Mouse (Mus musculus): ENCODE measurements around the gene Il1f8.
A peak's percentile ranks its signal among the peaks of the same experiment; 100 is the strongest.
"Not testable (repeated sequence)": the region's sequence is repeated elsewhere in the genome, so short reads cannot be mapped to it uniquely, and the experiment has no call there.

Gene Il1f8

DNA sequence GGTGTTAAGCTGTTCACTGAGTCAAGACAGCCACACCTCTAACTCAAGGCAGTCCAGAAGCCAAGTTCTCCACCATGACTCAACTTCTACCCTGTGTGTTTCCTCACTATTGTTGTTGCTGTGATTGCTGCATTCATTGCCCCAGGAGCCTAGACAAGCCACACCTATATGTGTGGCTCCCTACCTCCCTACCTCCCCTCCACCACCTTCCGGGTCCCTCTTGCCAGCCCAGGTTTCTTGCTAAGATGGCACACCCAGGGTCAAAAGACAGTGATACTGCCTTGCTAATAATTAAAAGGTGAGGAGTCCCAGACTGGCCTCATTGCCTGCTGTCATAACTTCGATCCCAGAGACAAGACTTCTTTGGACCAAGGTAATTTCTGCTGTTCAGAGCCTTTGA, at the start of gene Il1f8:
Il1f8 (plus strand) TSS at position 301 of the 400 bp plus-strand sequence.
- DNase-seq (ENCODE audit: low read depth, low spot score), result no peak

DNA sequence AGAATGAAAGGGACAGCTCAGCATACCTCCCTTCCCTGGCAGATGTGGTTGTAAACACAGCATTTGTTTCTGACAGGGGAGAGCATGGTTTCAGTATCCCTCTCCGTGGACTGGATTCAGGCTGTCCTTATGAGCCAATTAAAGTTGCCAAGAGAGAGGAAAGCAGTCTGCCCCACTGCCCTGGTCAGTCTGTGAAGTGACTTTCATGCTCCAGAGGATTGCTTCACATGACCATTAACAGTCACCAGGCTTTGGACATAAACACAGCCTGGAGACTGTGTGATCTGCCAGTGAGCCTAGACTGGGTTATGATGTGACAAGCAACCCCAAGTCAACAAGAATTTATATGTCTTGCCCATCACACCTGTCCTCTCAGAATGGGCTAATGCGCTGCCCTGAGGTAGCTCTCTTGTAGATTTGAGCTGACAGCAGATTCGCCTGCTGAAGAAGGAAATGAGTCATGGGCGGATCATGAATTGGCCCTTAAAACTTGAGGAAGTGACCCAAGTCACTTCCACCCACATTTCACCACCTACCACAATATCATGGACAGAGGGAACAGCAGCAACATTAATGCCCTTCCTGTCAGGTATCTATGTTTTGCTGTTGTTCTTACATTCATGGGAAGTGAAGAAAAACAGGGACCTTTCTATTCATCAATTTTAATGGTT, 49.2 kb upstream of the Il1f8 start:
- DNase-seq (ENCODE audit: low read depth, low spot score), result no peak

DNA sequence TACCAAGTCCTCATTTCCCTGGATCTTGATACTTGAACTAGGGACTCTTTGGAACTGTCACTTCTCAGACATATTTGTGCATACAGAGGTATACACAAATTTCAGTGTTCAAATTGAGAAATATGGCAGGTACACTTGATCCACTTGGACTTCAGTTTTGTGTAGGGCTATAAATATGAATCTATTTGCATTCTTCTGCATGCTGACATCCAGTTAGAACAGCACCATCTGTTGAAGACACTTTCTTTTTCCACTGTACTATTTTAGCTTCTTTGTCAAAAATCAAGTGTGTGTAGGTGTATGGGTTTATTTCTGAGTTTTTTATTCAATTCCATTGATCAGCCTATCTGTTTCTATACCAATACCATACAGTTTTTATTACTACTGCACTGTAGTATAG, 43.9 kb upstream of the Il1f8 start:
- DNase-seq (ENCODE audit: low read depth, low spot score), result no peak

DNA sequence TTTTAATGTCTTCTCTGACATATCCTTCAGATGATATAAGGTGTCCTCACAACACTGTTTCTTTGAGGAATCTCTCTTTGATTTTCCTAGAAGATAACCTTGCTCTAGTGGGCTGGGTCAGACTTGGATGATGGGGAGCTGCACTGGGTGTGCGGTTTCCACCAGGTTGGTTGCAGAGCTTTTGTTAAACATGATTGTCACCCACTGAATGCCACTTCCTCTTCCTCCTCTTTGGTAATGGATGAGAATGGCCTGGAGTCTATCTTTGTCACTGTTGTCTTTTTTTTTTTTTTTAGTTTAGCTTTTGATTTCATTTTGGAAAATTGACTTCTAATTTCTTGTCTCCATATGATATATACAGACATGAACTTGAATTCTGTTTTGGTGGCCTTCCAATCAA, 18.6 kb upstream of the Il1f8 start:
- no peak for DNase-seq (ENCODE audit: low read depth, low spot score)

DNA sequence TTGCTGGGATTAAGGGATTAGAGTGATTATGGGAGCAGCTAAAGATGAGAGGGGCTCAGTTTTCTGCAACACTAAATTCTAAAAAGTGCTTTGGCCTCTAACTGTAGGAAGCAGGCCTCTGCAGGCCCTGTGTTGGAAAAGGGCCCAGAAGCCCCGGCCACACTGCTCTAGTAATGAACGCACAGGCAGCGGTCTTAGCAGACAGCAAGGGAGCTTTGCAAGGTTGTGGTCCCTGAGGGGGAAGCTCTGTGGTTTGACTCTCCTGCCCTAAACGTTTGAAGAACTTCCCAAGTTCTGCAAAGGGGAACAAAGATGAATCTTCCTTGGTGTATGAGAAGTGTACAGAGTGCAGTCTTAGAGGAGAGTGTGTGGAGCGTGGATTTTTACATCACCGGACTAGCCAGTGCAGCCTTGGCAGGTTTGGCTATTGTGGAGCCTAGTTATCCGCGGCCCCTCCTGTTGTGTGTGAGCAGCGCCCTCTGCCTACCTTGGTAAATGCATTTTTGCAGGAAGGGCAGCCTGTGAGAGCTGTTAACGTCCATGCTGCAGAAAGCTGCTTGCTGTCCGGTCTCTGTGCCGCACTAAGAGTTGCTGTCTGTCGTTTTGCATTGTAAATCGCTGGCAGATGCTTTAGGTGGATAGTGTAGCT, 28.8 kb downstream of the Il1f8 start:
- peak; percentile 38 for DNase-seq (ENCODE audit: low read depth, low spot score)

DNA sequence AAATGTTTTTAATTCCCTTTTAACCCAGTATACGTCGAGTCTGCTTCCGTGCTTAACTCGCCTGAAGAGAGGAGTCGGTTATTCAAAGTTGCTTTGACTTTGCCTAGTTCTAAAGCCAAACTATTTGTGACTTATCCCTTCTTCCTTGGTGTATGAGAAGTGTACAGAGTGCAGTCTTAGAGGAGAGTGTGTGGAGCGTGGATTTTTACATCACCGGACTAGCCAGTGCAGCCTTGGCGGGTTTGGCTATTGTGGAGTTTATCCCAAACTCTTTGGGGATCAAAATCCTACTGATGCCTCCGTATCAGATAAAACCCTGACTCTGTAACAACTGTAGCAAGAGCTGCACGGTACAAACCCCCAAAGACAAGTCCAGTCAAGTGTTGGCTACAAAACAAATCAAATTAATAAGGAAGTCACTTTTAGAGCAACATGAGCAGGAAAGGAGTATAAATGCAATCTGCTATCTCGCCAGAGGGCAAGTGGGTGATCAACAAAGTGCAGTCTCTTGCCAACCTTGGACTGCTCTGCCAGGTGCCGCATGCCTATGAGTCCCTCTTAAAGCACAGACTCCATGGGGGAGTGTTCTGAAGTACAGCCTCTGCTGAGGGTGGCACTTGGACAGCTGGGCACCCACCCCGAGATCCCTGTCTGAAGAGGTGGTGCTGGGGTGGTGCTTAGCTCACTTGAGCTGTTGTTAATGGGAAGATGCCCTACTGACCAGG, 29.6 kb downstream of the Il1f8 start:
- DNase-seq (ENCODE audit: low read depth, low spot score), result not testable (repeated sequence)

DNA sequence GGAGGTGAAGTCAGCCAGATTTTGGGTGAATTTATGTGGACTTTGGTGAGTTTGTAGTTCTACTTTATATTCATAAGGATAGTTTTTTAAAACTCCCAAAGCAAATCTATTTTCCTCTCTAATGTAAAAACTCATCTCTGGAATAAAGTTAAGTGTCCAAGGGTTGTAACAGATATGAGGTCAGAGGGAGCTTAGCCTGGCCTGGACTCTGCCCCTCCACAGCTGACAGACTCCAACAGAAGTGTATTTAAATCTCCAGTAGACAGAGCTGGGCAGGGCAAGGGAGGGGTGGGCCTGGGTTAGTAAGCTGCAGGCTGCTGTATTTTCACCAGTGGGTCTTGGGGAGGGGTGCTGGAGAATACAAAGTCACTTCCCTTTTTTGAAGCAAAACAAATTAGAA, 31.1 kb downstream of the Il1f8 start:
- DNase-seq (ENCODE audit: low read depth, low spot score), result not testable (repeated sequence)

DNA sequence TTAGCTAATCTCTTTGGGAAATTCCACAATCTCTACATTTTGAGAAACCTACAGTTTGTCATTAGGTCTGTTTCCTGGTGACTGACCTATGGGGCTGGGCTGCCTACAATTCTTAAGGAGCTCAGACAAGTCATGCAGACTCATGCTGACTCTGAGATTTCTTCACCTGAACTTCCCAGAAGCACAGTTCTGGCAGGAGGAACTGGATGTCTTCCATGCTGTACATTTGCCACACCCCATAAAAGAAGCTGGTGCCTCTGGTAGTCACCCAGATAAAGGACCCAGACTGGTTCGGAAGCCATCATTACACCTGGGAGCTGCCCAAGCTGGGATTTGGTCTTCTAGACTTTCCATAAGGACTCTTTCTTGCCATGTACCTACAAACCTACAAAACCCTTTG, 33.2 kb downstream of the Il1f8 start, which contains the start of gene Il1f9:
Il1f9 (plus strand) TSS at position 301 of the 400 bp plus-strand sequence.
- DNase-seq (ENCODE audit: low read depth, low spot score), result no peak

DNA sequence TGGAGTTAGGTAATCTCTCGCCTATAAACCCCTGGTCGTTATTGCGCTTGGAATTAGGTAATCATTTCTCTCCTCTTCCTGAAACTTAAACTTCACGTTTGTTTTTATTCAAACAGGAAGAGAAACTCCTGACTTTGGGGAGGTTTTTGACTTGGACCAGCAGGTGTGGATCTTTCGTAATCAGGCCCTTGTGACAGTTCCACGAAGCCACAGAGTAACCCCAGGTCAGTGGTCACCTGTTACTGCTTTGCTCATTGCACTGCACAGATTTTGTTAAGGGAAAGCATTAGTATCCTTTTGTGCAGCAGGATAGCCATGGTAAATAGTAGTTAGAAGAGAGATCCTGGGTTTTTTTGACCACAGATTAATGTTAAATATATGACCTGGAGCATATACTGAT, 34.6 kb downstream of the Il1f8 start:
- DNase-seq (ENCODE audit: low read depth, low spot score), result no peak

DNA sequence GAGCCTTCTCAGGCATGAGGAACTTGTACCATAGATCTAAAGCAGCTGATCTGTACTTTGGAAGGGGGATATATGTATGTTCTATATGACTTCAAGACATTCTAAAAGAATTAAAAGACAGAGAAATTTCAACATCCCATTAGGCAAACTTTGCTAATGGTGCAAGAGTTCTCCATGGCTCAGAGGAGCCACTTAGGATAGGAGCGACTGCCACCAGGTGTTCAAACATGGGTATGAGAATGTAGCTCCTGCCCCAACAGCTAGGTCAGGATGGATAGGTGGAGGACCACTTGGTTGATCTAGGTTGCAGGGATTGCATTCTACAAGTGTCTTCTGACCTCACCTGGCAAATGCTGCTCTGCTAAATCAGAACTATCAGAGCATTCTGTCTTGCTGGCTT, 35.2 kb downstream of the Il1f8 start:
- DNase-seq (ENCODE audit: low read depth, low spot score), result no peak
